Mouse (Mus musculus) Patski (cell line): ENCODE data around the gene Evi5l. TPM values are rescaled to one million over a fixed set of nuclear protein-coding genes. Genes with fewer than 3 reads are reported as not detected.
A peak's percentile ranks its signal among the peaks of the same experiment; 100 is the strongest.

ENCODE experiments used
- ATAC-seq: fragments of 100-300 bp; one replicate; pipeline ENCODE4 v1.8.0; 2021
- CTCF ChIA-PET: fragments of 350-600 bp; sonication (Branson Sonifier 250); formaldehyde crosslinking; loops from one replicate; lab custom pipeline; 2022; ENCODE audit warnings: inconsistent platforms; lab: Charles Lee
- POLR2A ChIA-PET: fragments of 350-600 bp; sonication (Branson Sonifier 250); formaldehyde crosslinking; loops from one replicate; lab custom pipeline; 2022; ENCODE audit warnings: antibody characterized with exemption, inconsistent platforms; lab: Charles Lee
- DNase-seq: peaks from one replicate; pipeline ENCODE4 v3.0.0-alpha.2; 2011; ENCODE audit warnings: low read depth, low spot score
- H3K27me3 ChIP-seq: fragments of 371-371 bp; one replicate; pipeline ENCODE4 v1.5.1; 2021
- CTCF ChIP-seq: fragments of 100-300 bp; IDR thresholded peaks from one replicate; pipeline ENCODE4 v1.5.1; 2021
- in situ Hi-C: fragments of 300-500 bp; cut with MboI; formaldehyde crosslinking; loops from 3 replicates; pipeline ENCODE4 v1.11.1; 2018; ENCODE audit warnings: low pct_unique_long_range_greater_than_20kb, mixed read lengths
- polyA plus RNA-seq: library from polyadenylated mRNA; unstranded; gene quantifications from one replicate; pipeline ENCODE4 v1.2.3, GENCODE M21; 2021

Gene Evi5l
- 27.6 TPM for polyA plus RNA-seq

GRCm38 (mm10) chr8:4165852-4166751 lies at the start of gene Evi5l:
Gene Evi5l (plus strand): TSS chr8:4166567.
- in situ Hi-C loops = no loop called here
- POLR2A ChIA-PET = interaction anchor here (0.6 kb wide), 1 partner anchor 114 kb away, joined by 3 read pairs; no protein-coding TSS in a partner anchor
- ATAC-seq (peak; percentile 99), DNase-seq (peak; percentile 99)
- CTCF ChIA-PET = interaction anchor here (0.6 kb wide), 1 partner anchor 99 kb away, joined by 3 read pairs; no protein-coding TSS in a partner anchor
- no peaks in the 10 kb centered on the region for H3K27me3 ChIP-seq
- no peak for TF ChIP-seq CTCF

GRCm38 (mm10) chr8:4133798-4134197 lies 32.6 kb upstream of the Evi5l start, which contains the start of gene Cd209g:
Gene Cd209g (plus strand): TSS chr8:4134098.
- CTCF ChIA-PET = no interaction called here
- TF ChIP-seq CTCF = no peak
- ATAC-seq (no peak), DNase-seq (no peak)
- POLR2A ChIA-PET = no interaction called here
- H3K27me3 ChIP-seq = peaks cover 31% of the 10 kb centered on the region
- in situ Hi-C loops = no loop called here

GRCm38 (mm10) chr8:4139660-4140646 lies 26.4 kb upstream of the Evi5l start:
- CTCF ChIA-PET = interaction anchor here (0.7 to 2.1 kb wide), 11 partner anchors 9 to 446 kb away, joined by 3 to 13 read pairs (median 3); partner anchors contain the start of genes Ctxn1 and Snapc2
- ATAC-seq (peak; percentile 83), DNase-seq (peak; percentile 30)
- peaks cover 35% of the 10 kb centered on the region for H3K27me3 ChIP-seq
- POLR2A ChIA-PET = no interaction called here
- in situ Hi-C loops = loop anchor here (5.0 kb wide), 2 partner anchors 232 to 447 kb away; no protein-coding TSS in a partner anchor
- TF ChIP-seq CTCF = peak; percentile 96

DNA sequence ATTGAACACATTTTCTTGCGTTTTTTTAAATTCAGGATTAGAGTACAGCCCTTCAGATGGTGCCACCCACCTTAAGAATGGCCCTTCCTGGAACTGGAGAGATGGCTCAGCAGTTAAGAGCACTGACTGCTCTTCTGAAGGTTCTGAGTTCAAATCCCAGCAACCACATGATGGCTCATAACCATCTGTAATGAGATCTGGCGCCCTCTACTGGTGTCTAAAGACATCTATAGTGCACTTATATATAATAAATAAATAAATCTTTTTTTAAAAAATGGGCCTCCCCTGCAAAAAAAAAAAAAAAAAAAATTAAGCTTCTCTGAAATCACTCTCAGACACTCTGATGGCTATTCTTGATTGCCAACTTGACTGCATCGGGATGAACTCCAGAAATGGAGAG lies 24.6 kb upstream of the Evi5l start:
- TF ChIP-seq CTCF = peak; percentile 44
- DNase-seq (no peak), ATAC-seq (no peak)
- POLR2A ChIA-PET = interaction anchor here (0.6 kb wide), 2 partner anchors 9 to 278 kb away, joined by 3 read pairs; no protein-coding TSS in a partner anchor
- peaks cover 52% of the 10 kb centered on the region for H3K27me3 ChIP-seq
- CTCF ChIA-PET = interaction anchor here (1.0 to 1.6 kb wide), 3 partner anchors 9 to 112 kb away, joined by 3 read pairs; no protein-coding TSS in a partner anchor
- in situ Hi-C loops = loop anchor here (5.0 kb wide), 2 partner anchors 231 to 446 kb away; no protein-coding TSS in a partner anchor

- ATAC-seq = no peak
- no peak for DNase-seq
- peaks cover 68% of the 10 kb centered on the region for H3K27me3 ChIP-seq
- no peak for TF ChIP-seq CTCF
- ChIA-PET POLR2A (no interaction called here), CTCF (interaction anchor here (1.6 to 1.7 kb wide), 3 partner anchors 13 to 45 kb away, joined by 3 to 5 read pairs (median 3); no protein-coding TSS in a partner anchor)
- in situ Hi-C loops = no loop called here
Observed at GRCm38 (mm10) chr8:4147272-4147671, 19.1 kb upstream of the Evi5l start.

DNA sequence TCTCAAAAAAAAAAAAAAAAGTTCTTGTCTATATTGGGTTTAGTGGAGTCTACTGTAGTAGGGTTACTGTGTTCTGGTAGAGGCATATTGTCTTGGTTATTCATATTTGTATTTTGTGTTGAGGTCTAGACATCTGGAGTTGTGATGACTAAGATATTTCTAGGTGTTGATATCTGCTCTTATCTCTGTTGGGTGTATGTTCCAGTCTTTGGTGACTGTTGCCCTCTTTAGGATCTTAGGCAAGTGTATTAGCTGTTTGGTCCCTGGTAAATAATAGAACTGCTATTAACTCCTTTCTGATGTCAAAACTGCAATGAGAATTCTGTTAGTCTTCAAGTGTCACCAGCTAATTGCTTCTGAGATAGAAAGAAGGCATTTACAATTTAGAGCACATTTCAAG lies 11.5 kb upstream of the Evi5l start:
- ChIA-PET CTCF (no interaction called here), POLR2A (no interaction called here)
- H3K27me3 ChIP-seq = peaks cover 49% of the 10 kb centered on the region
- DNase-seq = no peak
- no peak for ATAC-seq
- no peak for TF ChIP-seq CTCF
- in situ Hi-C loops = no loop called here

DNA sequence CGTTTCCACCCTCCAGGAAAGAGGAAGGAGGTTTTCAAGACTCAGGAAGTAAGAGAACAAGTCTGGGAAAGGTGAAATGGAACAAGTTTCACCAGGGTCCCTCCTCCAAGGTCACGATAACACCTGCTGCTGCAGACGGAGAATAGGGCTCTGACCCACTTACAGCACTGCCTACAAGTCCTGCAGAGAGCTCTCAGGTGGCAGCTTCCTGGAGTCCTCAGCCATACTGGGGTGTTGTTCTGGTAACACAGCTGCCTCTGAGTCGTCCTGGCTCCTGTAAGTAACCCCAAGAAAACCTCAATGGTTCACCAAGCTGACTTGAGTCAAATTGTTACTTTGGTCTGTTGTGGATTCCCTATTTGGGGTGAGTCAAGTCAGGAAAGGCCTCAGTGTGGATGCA lies 3.6 kb upstream of the Evi5l start:
- ChIA-PET POLR2A (no interaction called here), CTCF (no interaction called here)
- DNase-seq (no peak), ATAC-seq (no peak)
- peaks cover 22% of the 10 kb centered on the region for H3K27me3 ChIP-seq
- no peak for TF ChIP-seq CTCF
- in situ Hi-C loops = no loop called here

GRCm38 (mm10) chr8:4165176-4165851 lies 1.1 kb upstream of the Evi5l start:
- CTCF ChIA-PET = interaction anchor here (0.6 kb wide), 1 partner anchor 100 kb away, joined by 3 read pairs; no protein-coding TSS in a partner anchor
- POLR2A ChIA-PET = interaction anchor here (0.6 kb wide), 1 partner anchor 115 kb away, joined by 3 read pairs; no protein-coding TSS in a partner anchor
- ATAC-seq (no peak), DNase-seq (peak; percentile 1)
- peaks cover 3% of the 10 kb centered on the region for H3K27me3 ChIP-seq
- in situ Hi-C loops = no loop called here
- TF ChIP-seq CTCF = no peak

GRCm38 (mm10) chr8:4166881-4167525 lies 636 bp downstream of the Evi5l start:
- ChIA-PET POLR2A (no interaction called here), CTCF (no interaction called here)
- DNase-seq (no peak), ATAC-seq (no peak)
- in situ Hi-C loops = no loop called here
- no peak for TF ChIP-seq CTCF
- H3K27me3 ChIP-seq = no peaks in the 10 kb centered on the region
